Mouse (Mus musculus): ENCODE results near the gene Fam189b. TPM values are rescaled to one million over a fixed set of nuclear protein-coding genes. Genes with fewer than 3 reads are reported as not detected.

The Fam189b gene
- total and polyA plus RNA-seq, 3 experiments: 3.9 to 18.0 (median 5.1) TPM

DNA sequence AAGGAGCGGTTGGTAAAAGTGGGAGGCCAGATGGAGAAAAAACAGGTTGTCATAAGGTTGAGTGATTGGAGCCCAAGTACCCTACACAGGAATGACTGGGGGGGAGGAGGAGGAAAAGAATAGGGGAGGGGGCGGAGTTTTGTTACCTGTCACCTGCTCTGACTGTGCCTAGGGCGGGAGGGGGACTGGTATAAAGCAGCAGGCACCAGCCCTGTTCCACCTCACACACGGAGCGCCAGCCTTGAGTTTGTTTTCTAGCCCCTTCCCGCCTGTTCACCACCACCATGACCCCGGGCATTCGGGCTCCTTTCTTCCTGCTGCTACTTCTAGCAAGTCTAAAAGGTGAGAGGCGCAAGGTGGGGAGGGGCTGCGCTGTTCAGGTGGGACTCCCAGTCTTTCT lies 45.9 kb downstream of the Fam189b start, which contains the start of gene Muc1:
Gene Muc1, plus strand, starts transcription at position 222 of the 400 bp plus-strand sequence.
- Histone ChIP-seq H3K4me1 (ENCODE audit: control insufficient read depth, insufficient read depth, low read length) (peaks cover 1% of the 10 kb centered on the region; the same call in 1 of the 2 replicates), H3K27ac (peak within 1 kb of the TSS; percentile 87), H3K36me3 (ENCODE audit: control insufficient read depth, insufficient read depth, low read length) (no peaks in the 10 kb centered on the region), H3K27me3 (ENCODE audit: control insufficient read depth, insufficient read depth, low read length) (no peaks in the 10 kb centered on the region), H3K79me2 (replicated peaks; ENCODE audit: control insufficient read depth, insufficient read depth, low read length) (no peaks in the 10 kb centered on the region), H3K4me3 (peak within 1 kb of the TSS; percentile 65), H3K9ac (ENCODE audit: low read depth, low read length) (peak within 1 kb of the TSS; percentile 71)
- 46% methylated on average over 10 of the region's 10 CpGs for WGBS
- intact Hi-C loops (cut with DNase I): no loop called here
- no peak for TF ChIP-seq CTCF (IDR thresholded peaks at IDR 0.05)
- TF ChIP-seq EP300 (IDR thresholded peaks at IDR 0.05; ENCODE audit: insufficient read depth, low read depth, low read length): no peak
- no peak for TF ChIP-seq POLR2A (IDR thresholded peaks at IDR 0.05; ENCODE audit: insufficient read depth, low read depth, low read length)
- no peak for DNase-seq

DNA sequence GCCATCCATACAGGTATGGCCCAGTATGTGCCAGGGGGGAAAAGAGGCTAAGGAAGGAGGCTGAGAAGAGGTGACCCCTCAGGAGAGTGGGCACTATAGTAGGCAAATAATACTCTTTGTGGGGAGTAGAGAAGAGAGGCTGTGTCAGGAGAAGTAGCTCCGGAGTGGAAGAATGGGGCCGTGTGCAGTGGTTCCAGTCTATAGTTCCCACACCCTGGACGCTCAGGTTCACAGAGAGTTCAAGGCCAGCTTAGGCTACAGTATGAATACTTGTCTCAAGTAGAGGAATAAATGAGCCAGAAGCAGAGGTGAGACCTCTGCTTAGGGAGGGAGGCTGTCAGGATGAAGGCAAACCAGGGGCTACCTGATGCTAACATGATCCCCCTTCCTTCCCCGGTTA lies 46.3 kb downstream of the Fam189b start:
- intact Hi-C loops (cut with DNase I): no loop called here
- H3K36me3 ChIP-seq (ENCODE audit: control insufficient read depth, insufficient read depth, low read length): no peaks in the 10 kb centered on the region
- WGBS: 74% methylated on average over 4 of the region's 4 CpGs
- no peak overlapping the region for H3K27ac ChIP-seq
- no peak for DNase-seq
- H3K9ac ChIP-seq (ENCODE audit: low read depth, low read length): no peak overlapping the region
- no peaks in the 10 kb centered on the region for H3K27me3 ChIP-seq (ENCODE audit: control insufficient read depth, insufficient read depth, low read length)
- H3K79me2 ChIP-seq (replicated peaks; ENCODE audit: control insufficient read depth, insufficient read depth, low read length): no peaks in the 10 kb centered on the region
- TF ChIP-seq CTCF (IDR thresholded peaks at IDR 0.05) (no peak), POLR2A (IDR thresholded peaks at IDR 0.05; ENCODE audit: insufficient read depth, low read depth, low read length) (no peak), EP300 (IDR thresholded peaks at IDR 0.05; ENCODE audit: insufficient read depth, low read depth, low read length) (no peak)
- no peak overlapping the region for H3K4me3 ChIP-seq
- H3K4me1 ChIP-seq (ENCODE audit: control insufficient read depth, insufficient read depth, low read length): peaks cover 1% of the 10 kb centered on the region; the same call in 1 of the 2 replicates

DNA sequence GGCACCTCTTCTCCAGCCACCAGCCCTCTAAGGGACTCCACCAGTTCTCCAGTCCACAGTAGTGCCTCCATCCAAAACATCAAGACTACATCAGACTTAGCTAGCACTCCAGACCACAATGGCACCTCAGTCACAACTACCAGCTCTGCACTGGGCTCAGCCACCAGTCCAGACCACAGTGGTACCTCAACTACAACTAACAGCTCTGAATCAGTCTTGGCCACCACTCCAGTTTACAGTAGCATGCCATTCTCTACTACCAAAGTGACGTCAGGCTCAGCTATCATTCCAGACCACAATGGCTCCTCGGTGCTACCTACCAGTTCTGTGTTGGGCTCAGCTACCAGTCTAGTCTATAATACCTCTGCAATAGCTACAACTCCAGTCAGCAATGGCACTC lies 47.6 kb downstream of the Fam189b start:
- no peak overlapping the region for H3K4me3 ChIP-seq
- TF ChIP-seq EP300 (IDR thresholded peaks at IDR 0.05; ENCODE audit: insufficient read depth, low read depth, low read length): no peak
- no peak for TF ChIP-seq CTCF (IDR thresholded peaks at IDR 0.05)
- TF ChIP-seq POLR2A (IDR thresholded peaks at IDR 0.05; ENCODE audit: insufficient read depth, low read depth, low read length): no peak
- no peak overlapping the region for H3K9ac ChIP-seq (ENCODE audit: low read depth, low read length)
- H3K27ac ChIP-seq: no peak overlapping the region
- H3K36me3 ChIP-seq (ENCODE audit: control insufficient read depth, insufficient read depth, low read length): no peaks in the 10 kb centered on the region
- H3K79me2 ChIP-seq (replicated peaks; ENCODE audit: control insufficient read depth, insufficient read depth, low read length): no peaks in the 10 kb centered on the region
- intact Hi-C loops (cut with DNase I): no loop called here
- H3K4me1 ChIP-seq (ENCODE audit: control insufficient read depth, insufficient read depth, low read length): peaks cover 1% of the 10 kb centered on the region; the same call in 1 of the 2 replicates
- H3K27me3 ChIP-seq (ENCODE audit: control insufficient read depth, insufficient read depth, low read length): no peaks in the 10 kb centered on the region
- WGBS: 85% methylated on average over 2 of the region's 2 CpGs
- no peak for DNase-seq

DNA sequence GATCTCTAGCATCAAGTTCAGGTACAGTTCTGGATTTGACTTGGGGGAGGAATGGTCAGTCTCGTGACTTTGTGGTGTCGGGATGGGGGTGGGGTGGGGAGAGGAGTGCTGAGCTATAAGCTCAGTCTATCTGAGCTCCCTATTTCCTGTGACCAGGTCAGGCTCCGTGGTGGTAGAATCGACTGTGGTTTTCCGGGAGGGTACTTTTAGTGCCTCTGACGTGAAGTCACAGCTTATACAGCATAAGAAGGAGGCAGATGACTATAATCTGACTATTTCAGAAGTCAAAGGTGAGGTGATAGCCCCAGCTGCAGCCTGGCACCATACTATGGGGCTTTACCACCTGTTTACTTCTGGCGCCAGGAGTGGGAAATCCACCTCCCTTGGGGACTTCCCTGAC lies 48.4 kb downstream of the Fam189b start:
- H3K27ac ChIP-seq: no peak overlapping the region
- no peak overlapping the region for H3K4me3 ChIP-seq
- H3K79me2 ChIP-seq (replicated peaks; ENCODE audit: control insufficient read depth, insufficient read depth, low read length): no peaks in the 10 kb centered on the region
- peaks cover 1% of the 10 kb centered on the region; the same call in 1 of the 2 replicates for H3K4me1 ChIP-seq (ENCODE audit: control insufficient read depth, insufficient read depth, low read length)
- intact Hi-C loops (cut with DNase I): no loop called here
- WGBS: 46% methylated on average over 7 of the region's 7 CpGs
- H3K27me3 ChIP-seq (ENCODE audit: control insufficient read depth, insufficient read depth, low read length): no peaks in the 10 kb centered on the region
- DNase-seq: no peak
- TF ChIP-seq POLR2A (IDR thresholded peaks at IDR 0.05; ENCODE audit: insufficient read depth, low read depth, low read length) (no peak), EP300 (IDR thresholded peaks at IDR 0.05; ENCODE audit: insufficient read depth, low read depth, low read length) (no peak), CTCF (IDR thresholded peaks at IDR 0.05) (no peak)
- H3K36me3 ChIP-seq (ENCODE audit: control insufficient read depth, insufficient read depth, low read length): no peaks in the 10 kb centered on the region
- no peak overlapping the region for H3K9ac ChIP-seq (ENCODE audit: low read depth, low read length)

DNA sequence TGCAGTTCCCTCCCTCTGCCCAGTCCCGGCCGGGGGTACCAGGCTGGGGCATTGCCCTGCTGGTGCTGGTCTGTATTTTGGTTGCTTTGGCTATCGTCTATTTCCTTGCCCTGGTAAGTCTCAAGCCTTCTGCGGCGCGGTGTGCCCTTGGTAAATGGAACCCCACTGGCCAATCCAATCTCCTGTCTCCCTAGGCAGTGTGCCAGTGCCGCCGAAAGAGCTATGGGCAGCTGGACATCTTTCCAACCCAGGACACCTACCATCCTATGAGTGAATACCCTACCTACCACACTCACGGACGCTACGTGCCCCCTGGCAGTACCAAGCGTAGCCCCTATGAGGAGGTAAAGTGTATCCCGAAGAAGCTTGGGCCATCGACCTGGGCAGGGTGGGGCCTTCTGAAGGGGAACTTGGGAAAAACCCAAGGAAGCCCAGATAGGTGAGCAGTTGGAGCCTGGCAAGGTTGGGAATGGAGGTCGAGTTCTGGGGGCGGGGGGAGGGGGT lies 48.9 kb downstream of the Fam189b start:
- no peak overlapping the region for H3K27ac ChIP-seq

DNA sequence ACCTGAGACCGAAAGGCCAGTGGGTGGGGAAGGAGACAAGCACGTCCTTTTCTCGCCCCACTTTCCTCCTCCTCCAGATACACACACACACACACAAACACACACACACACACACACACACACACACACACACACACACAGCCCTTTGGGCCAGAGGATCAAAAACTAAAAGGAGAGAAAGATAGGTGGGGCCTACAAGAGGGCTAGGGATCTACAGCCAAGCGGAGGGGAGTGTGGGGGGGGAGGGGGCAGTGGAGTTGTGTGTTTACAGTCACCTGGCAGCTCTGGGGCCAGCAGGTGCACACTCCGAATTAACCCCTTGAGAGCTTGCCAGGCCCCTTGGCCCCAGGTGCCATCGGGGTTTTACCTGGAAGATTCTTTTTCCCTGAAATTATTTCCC lies 49.7 kb downstream of the Fam189b start:
- WGBS: 91% methylated on average over 6 of the region's 6 CpGs
- Histone ChIP-seq H3K27me3 (ENCODE audit: control insufficient read depth, insufficient read depth, low read length) (no peaks in the 10 kb centered on the region), H3K27ac (no peak overlapping the region)

More for the DNA sequence above, 48.9 kb downstream of the Fam189b start:
- no peaks in the 10 kb centered on the region for H3K79me2 ChIP-seq (replicated peaks; ENCODE audit: control insufficient read depth, insufficient read depth, low read length)
- no peaks in the 10 kb centered on the region for H3K27me3 ChIP-seq (ENCODE audit: control insufficient read depth, insufficient read depth, low read length)
- intact Hi-C loops (cut with DNase I): no loop called here
- peaks cover 1% of the 10 kb centered on the region; the same call in 1 of the 2 replicates for H3K4me1 ChIP-seq (ENCODE audit: control insufficient read depth, insufficient read depth, low read length)
- TF ChIP-seq EP300 (IDR thresholded peaks at IDR 0.05; ENCODE audit: insufficient read depth, low read depth, low read length): no peak
- no peak for TF ChIP-seq CTCF (IDR thresholded peaks at IDR 0.05)
- no peak for TF ChIP-seq POLR2A (IDR thresholded peaks at IDR 0.05; ENCODE audit: insufficient read depth, low read depth, low read length)
- 73% methylated on average over 16 of the region's 16 CpGs for WGBS
- no peaks in the 10 kb centered on the region for H3K36me3 ChIP-seq (ENCODE audit: control insufficient read depth, insufficient read depth, low read length)
- no peak for DNase-seq
- H3K4me3 ChIP-seq: no peak overlapping the region
- H3K9ac ChIP-seq (ENCODE audit: low read depth, low read length): no peak overlapping the region

More for the DNA sequence above, 49.7 kb downstream of the Fam189b start:
- no peak for TF ChIP-seq CTCF (IDR thresholded peaks at IDR 0.05)
- TF ChIP-seq POLR2A (IDR thresholded peaks at IDR 0.05; ENCODE audit: insufficient read depth, low read depth, low read length): no peak
- TF ChIP-seq EP300 (IDR thresholded peaks at IDR 0.05; ENCODE audit: insufficient read depth, low read depth, low read length): no peak
- no peak overlapping the region for H3K4me3 ChIP-seq
- no peaks in the 10 kb centered on the region for H3K36me3 ChIP-seq (ENCODE audit: control insufficient read depth, insufficient read depth, low read length)
- no peak for DNase-seq
- H3K4me1 ChIP-seq (ENCODE audit: control insufficient read depth, insufficient read depth, low read length): peaks cover 1% of the 10 kb centered on the region; the same call in 1 of the 2 replicates
- H3K9ac ChIP-seq (ENCODE audit: low read depth, low read length): no peak overlapping the region
- intact Hi-C loops (cut with DNase I): no loop called here
- no peaks in the 10 kb centered on the region for H3K79me2 ChIP-seq (replicated peaks; ENCODE audit: control insufficient read depth, insufficient read depth, low read length)
